Mouse (Mus musculus) limb, embryonic 14.5 days (tissue): ENCODE results near the gene Rabgap1l. TPM values are rescaled to one million over a fixed set of nuclear protein-coding genes. Genes with fewer than 3 reads are reported as not detected.

Experiments used
- ATAC-seq: fragments of 200-750 bp; cut with Nextera tagmentation; 2 replicates; pipeline ENCODE4 v1.8.0; 2017; ENCODE audit warnings: low read depth, moderate number of reproducible peaks, moderate TSS enrichment; ENCODE audit not compliant: low FRiP score
- DNase-seq: peaks from one replicate; pipeline ENCODE4 v3.0.0-alpha.2; 2015; ENCODE audit warnings: low spot score
- H3K27ac ChIP-seq: fragments of 300-500 bp; sonication (generic); replicated peaks from 2 replicates; pipeline ENCODE4 v1.5.1; 2014; ENCODE audit warnings: low read depth, mild to moderate bottlenecking, low read length, moderate library complexity, mixed read lengths
- H3K27me3 ChIP-seq: fragments of 300-500 bp; sonication (generic); 2 replicates; pipeline ENCODE4 v1.6.1; 2014; ENCODE audit warnings: low read length, mixed read lengths; ENCODE audit not compliant: control insufficient read depth, insufficient read depth
- H3K36me3 ChIP-seq: fragments of 300-500 bp; sonication (generic); 2 replicates; pipeline ENCODE4 v1.6.1; 2014; ENCODE audit warnings: mild to moderate bottlenecking, low read length, moderate library complexity, mixed read lengths; ENCODE audit not compliant: control insufficient read depth, insufficient read depth
- H3K4me1 ChIP-seq: fragments of 300-500 bp; sonication (generic); 2 replicates; pipeline ENCODE4 v1.6.1; 2014; ENCODE audit warnings: antibody characterized with exemption, low read length, mixed read lengths; ENCODE audit not compliant: control insufficient read depth, insufficient read depth
- H3K4me2 ChIP-seq: fragments of 300-500 bp; sonication (generic); replicated peaks from 2 replicates; pipeline ENCODE4 v1.6.1; 2014; ENCODE audit warnings: low read depth, mild to moderate bottlenecking, low read length, moderate library complexity; ENCODE audit not compliant: severe bottlenecking
- H3K4me3 ChIP-seq: fragments of 300-500 bp; sonication (generic); replicated peaks from 2 replicates; pipeline ENCODE4 v1.5.1; 2014; ENCODE audit warnings: low read length
- H3K9ac ChIP-seq: fragments of 300-500 bp; sonication (generic); 2 replicates; pipeline ENCODE4 v1.6.1; 2014; ENCODE audit warnings: mild to moderate bottlenecking, low read depth, low read length, moderate library complexity; ENCODE audit not compliant: severe bottlenecking
- H3K9me3 ChIP-seq: fragments of 300-500 bp; sonication (generic); 2 replicates; pipeline ENCODE4 v1.6.1; 2016; ENCODE audit warnings: low read length; ENCODE audit not compliant: control insufficient read depth
- POLR2A ChIP-seq: fragments of 200-500 bp; IDR thresholded peaks from 2 replicates; pipeline ENCODE4 v1.8.0; 2012; ENCODE audit warnings: inconsistent platforms, mild to moderate bottlenecking, moderate library complexity, borderline replicate concordance; ENCODE audit not compliant: insufficient read depth, insufficient read length; ENCODE audit errors: extremely low read depth
- WGBS: fragments of 180-500 bp; shearing (Covaris S2); extraction: QIAGEN DNeasy Blood & Tissue Kit; methylation state at CpG from one replicate; pipeline ENCODE4 v1.1.7; 2014; 5-methylcytosine and 5-hydroxymethylcytosine counted together
- polyA plus RNA-seq, 2 experiments: library from polyadenylated mRNA; depleted of rRNA in 1 of 2; stranded (reverse) in 1 of 2; unstranded in 1 of 2; fragments of >200 nt; fragmentation: Nextera tagmentation in 1 of 2; extraction: Ambion mirVana in 1 of 2; gene quantifications; 2 replicates each; pipeline versions ENCODE4 v1.2.1 to v1.2.3; 2012 to 2014

The Rabgap1l gene
- polyA plus RNA-seq, 2 experiments = 13.3 to 19.3 TPM

DNA sequence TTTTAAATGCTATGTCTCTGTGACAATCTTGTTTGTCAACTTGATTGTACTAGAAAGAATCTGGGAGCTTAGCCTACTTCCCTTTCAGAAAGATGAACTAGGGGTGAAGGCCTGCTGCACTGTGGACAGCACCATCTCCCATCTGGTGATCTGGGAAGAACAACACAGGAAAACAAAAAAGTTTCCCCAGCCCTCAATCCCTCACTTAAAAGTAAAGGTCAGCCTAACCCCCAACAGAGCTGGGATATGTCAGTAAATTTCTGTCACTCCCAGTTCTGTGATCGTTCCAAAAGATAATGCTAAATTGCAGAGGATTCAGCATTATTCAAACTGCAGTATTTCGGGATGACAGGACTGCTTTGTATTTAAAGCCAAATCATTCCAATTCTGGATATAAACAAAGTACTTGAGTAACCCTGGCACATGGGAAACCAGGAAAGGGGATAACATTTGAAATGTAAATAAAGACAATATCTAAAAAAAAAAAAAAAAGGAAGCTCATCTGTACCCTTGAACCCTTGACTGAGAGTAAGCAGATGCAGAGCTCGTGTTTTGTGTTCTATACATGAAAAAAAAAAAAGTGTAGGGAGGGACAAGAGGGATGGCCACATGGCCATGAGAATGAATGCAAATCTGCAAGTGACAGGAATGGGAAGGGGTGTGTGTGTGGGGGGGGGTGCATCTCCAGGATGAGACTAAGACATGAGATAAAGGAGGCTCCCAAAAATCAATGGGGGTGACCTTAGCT, 511.5 kb downstream of the Rabgap1l start:
- Histone ChIP-seq H3K9me3 (no peaks in the 10 kb centered on the region), H3K4me3 (no peak overlapping the region), H3K27ac (no peak overlapping the region), H3K36me3 (no peaks in the 10 kb centered on the region), H3K9ac (no peak overlapping the region), H3K4me1 (peaks cover under 1% of the 10 kb centered on the region; the same call in 1 of the 2 replicates), H3K27me3 (no peaks in the 10 kb centered on the region), H3K4me2 (no peak overlapping the region)
- WGBS = 61% methylated on average over 3 of the region's 3 CpGs
- no peak for ATAC-seq
- TF ChIP-seq POLR2A = no peak
- DNase-seq = no peak

DNA sequence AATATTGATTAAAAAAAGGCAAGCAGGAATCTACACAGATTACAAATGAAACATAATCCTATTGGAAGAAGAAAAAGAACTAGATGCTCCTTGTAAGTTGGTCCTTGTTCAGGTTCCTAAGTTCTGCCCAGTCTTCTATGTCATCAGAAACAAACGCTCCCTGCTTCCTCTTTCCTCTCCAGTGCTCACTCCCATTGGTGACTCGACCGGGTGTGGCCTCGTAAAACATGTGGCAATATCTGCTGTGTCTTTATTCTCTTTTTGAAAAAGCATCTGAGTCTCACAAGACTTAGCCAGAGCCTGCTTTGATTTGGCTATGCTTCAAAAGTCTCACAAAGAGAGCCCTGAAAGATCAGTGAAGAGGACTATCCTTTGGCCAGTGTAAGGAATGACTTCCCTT, 512.4 kb downstream of the Rabgap1l start:
- Histone ChIP-seq H3K9ac (no peak overlapping the region), H3K27ac (no peak overlapping the region), H3K27me3 (no peaks in the 10 kb centered on the region), H3K9me3 (no peaks in the 10 kb centered on the region), H3K4me1 (no peaks in the 10 kb centered on the region), H3K4me2 (no peak overlapping the region), H3K4me3 (no peak overlapping the region), H3K36me3 (no peaks in the 10 kb centered on the region)
- ATAC-seq (no peak), DNase-seq (no peak)
- 67% methylated on average over 4 of the region's 4 CpGs for WGBS
- TF ChIP-seq POLR2A = no peak

DNA sequence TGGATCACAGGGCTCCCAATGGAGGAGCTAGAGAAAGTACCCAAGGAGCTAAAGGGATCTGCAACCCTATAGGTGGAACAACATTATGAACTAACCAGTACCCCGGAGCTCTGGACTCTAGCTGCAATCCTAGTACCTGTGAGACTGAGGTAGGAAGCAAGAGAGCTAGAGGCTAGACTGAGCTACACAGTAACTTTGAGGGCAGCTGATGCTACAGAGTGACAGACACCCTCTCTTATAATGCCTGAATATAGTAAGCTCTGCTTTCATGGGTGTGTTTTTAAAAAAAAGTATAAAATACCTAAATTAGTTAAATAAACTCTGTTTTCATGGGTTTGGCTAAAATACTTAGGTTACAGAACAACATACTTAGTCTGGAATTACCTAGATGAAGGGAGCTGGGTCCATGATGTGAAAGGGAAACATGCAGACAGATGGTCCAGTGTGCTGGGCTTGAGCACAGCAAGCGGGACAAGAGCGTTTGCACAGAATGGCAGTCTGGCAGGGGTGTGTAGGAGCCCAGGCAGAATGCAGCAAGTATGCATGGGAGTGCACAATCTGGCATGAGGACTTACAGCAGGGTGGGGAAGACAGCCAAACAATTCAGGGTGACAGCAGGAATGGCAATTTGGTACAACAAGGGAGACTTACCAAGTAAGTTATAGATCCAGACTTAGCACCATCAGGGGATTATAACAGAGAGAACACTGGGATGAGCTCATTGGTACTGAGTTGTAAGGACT, 514.9 kb downstream of the Rabgap1l start:
- no peaks in the 10 kb centered on the region for H3K4me1 ChIP-seq
- DNase-seq (no peak), ATAC-seq (no peak)
- no peak overlapping the region for H3K4me2 ChIP-seq
- no peaks in the 10 kb centered on the region for H3K27me3 ChIP-seq
- H3K4me3 ChIP-seq = no peak overlapping the region
- H3K9me3 ChIP-seq = no peaks in the 10 kb centered on the region
- no peak for TF ChIP-seq POLR2A
- no peaks in the 10 kb centered on the region for H3K36me3 ChIP-seq
- H3K27ac ChIP-seq = no peak overlapping the region
- no peak overlapping the region for H3K9ac ChIP-seq
- WGBS = 88% methylated on average over 3 of the region's 3 CpGs

DNA sequence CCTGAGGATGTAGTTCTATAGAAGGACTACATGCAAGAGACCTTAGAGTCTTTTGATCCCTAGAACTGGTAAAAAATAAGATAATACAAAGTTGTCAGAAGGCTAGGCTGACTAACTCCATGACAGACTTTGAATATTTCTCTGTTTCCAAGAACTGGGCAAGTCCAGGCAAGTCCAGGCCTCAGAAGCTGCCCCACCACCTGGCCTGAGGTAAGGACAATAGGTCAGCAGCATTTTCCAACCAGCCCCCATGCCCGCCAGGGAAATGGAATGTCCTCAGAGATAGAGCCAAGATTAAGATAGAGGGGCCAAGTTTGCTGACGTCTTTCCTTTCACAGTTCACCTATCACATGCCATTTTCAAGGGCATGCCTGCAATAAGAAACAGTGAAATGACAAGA, 517.8 kb downstream of the Rabgap1l start:
- Histone ChIP-seq H3K4me3 (no peak overlapping the region), H3K4me2 (no peak overlapping the region), H3K36me3 (no peaks in the 10 kb centered on the region), H3K9ac (no peak overlapping the region), H3K4me1 (no peaks in the 10 kb centered on the region), H3K9me3 (no peaks in the 10 kb centered on the region), H3K27ac (no peak overlapping the region), H3K27me3 (no peaks in the 10 kb centered on the region)
- 83% methylated on average over 2 of the region's 2 CpGs for WGBS
- no peak for ATAC-seq
- no peak for DNase-seq
- no peak for TF ChIP-seq POLR2A

DNA sequence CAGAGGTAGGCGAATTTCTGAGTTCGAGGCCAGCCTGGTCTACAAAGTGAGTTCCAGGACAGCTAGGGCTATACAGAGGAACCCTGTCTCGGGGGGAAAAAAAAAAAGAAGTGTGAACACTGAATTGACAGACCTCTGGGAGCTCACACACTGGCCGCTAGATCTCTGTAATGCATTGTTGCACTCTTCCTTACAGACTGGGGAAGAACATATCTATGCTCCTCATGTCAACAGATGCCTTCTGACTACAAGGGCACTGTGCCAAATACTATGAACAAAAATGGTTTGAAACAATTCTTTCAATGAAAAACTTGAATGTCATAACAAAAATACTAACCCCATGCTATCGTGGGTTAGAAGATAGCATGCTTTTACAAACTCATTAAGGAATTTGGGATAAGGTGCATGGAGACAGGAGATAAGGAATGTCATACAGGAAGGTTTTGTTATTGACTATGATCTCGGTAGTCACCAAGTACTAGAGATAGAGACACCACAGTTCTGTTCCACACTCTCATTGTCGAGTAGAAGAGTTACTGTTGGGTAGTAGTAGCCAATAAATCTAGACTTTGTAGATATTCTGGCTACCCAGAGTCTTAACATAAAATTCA, 519.8 kb downstream of the Rabgap1l start:
- Histone ChIP-seq H3K27ac (no peak overlapping the region), H3K9ac (no peak overlapping the region), H3K4me2 (no peak overlapping the region), H3K4me3 (no peak overlapping the region), H3K27me3 (no peaks in the 10 kb centered on the region), H3K4me1 (0 out of 2 replicates have a peak, but pooled peaks cover 3% of the 10 kb centered on the region), H3K9me3 (no peaks in the 10 kb centered on the region), H3K36me3 (no peaks in the 10 kb centered on the region)
- no peak for ATAC-seq
- WGBS = 82% methylated on average over 7 of the region's 7 CpGs
- DNase-seq = no peak
- TF ChIP-seq POLR2A = no peak
